Mouse (Mus musculus) kidney, adult 18-20 months (tissue): ENCODE results near the gene Mast3.
"Not testable (repeated sequence)": the region's sequence is repeated elsewhere in the genome, so short reads cannot be mapped to it uniquely, and the experiment has no call there.

Experiments used
- DNase-seq: peaks from one replicate; pipeline ENCODE4 v3.0.0; 2021

Gene Mast3

DNA sequence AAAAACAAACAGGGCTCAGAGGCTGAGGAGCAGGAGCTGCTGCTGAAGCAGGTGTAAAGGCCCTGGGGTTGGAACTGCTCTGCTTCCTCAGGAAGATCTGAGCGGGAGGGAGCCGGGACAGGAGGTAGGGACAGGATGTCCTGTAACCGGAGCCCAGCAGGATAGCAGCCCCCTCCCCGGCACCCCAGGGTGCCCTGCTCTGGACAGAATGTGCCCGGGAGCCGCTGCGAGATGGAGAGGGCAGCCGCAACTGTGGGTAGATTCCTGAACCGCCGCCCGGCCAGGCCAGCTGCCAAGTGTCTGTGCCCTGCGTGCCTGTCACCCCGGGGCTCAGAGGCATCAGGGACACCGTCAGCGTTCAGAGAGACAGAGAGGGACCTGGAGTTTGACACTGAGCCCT is 28.7 kb upstream of the Mast3 start:
- peak; percentile 72 for DNase-seq

GRCm38 (mm10) chr8:70833018-70833482 is 28.2 kb upstream of the Mast3 start:
- DNase-seq, result peak; percentile 59

- DNase-seq, result peak; percentile 14
Observed at GRCm38 (mm10) chr8:70832371-70832770, 27.5 kb upstream of the Mast3 start.

DNA sequence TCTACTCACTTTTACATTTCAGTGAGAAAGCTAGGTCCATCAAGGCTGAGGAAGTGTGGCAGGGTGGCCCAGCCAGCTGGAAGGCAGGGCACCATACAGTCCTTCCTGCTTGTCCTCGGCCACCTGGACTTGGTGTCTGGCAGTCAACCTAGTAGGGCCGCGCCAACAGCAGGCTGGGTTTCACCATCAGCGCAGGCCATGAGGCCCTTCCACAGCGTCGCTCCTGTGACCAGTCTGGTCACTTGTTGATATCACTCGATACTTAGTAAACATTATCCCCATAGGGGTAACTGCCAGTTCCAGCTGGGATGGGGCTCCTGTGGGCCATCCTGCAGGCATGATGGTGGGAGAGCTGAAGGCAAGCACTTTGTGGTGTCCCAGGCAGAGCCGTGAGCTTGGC is 26.7 kb upstream of the Mast3 start:
- DNase-seq, result no peak

GRCm38 (mm10) chr8:70827796-70828195 is 22.9 kb upstream of the Mast3 start:
- no peak for DNase-seq

DNA sequence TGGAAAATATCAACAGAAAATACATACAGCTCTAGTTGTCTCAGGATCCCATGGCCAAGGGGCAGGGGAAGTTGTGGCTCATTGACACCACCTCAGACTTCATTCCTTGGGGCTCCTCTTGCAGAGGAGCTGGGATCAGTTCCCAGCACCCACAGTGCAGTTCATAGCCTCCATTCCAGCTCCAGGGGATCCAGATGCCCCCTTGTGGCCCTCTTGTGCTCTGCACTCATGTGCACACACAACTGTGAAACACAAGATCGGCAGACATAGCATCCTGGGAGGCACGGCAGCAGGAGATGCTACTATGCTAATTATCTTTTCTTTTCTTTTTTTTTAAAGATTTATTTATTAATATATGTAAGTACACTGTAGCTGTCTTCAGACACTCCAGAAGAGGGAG is 22.2 kb upstream of the Mast3 start:
- no peak for DNase-seq

DNA sequence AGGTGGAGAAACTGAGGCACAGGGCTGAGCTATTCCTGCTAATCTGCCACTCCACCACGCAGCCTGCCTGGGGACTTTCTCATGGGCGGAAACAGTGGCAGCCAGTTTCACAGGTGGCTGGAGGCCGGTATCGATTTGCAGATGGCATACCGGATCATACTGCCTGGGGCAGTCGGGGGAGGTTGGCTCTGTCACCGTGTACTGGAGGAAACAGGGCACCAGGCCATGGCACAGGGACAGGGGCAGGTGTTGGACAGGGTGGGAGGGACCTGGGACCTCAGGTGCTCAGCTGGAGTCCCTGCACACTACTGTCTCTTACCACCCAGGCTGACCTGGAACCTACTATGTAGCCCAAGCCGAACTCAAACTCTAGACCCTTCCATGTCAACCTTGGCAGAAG is 21.0 kb upstream of the Mast3 start:
- no peak for DNase-seq

DNA sequence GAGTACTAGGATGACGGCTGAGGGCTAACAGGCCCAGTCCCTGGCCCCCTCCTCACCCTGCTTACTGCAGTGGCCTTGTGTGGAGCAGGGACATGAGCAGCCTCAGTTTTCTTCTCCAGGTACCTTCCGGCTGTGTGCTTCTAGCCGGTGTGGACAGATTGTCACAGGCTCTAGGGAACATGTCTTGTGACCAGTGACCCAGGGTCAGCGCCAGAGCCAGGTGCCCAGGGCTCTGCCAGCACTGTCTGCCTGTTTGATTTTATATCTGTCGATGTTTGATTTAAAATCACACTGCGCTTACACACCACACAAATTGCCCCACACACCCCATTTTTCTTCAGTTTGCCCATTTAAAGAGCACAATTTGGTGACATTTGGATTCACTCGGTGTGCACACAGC is 18.9 kb upstream of the Mast3 start:
- DNase-seq, result no peak

- not testable (repeated sequence) for DNase-seq
Observed at GRCm38 (mm10) chr8:70822594-70822993, 17.7 kb upstream of the Mast3 start.

- DNase-seq, result no peak
Observed at GRCm38 (mm10) chr8:70821992-70822391, 17.1 kb upstream of the Mast3 start.

DNA sequence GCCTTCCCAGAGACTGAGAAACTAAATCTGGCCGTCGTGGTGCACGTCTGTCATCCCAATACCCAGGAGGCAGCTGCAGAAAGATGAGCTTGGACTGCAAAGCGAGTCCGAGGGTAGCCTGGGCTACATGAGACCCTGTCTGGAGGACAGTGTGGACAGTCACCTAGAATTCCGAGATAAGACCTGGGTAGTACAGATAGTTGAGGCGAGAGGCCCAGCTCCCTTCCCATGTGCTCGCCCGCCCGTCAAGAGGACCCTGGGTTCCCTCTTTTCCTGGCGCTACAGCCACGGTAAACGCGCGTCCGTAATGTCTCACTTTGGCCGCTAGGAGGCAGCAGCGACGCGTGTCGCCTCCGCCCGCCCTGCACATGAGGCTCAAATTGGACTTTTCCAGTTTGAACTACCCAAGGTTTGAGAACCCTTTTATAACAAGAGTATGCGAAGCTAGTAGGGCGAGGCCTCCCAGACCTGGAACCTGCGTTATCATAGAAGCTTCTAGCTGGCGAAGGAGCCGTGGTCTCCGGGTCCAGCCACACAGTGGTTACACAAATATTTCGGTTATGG is 16.6 kb upstream of the Mast3 start:
- peak; percentile 79 for DNase-seq

DNA sequence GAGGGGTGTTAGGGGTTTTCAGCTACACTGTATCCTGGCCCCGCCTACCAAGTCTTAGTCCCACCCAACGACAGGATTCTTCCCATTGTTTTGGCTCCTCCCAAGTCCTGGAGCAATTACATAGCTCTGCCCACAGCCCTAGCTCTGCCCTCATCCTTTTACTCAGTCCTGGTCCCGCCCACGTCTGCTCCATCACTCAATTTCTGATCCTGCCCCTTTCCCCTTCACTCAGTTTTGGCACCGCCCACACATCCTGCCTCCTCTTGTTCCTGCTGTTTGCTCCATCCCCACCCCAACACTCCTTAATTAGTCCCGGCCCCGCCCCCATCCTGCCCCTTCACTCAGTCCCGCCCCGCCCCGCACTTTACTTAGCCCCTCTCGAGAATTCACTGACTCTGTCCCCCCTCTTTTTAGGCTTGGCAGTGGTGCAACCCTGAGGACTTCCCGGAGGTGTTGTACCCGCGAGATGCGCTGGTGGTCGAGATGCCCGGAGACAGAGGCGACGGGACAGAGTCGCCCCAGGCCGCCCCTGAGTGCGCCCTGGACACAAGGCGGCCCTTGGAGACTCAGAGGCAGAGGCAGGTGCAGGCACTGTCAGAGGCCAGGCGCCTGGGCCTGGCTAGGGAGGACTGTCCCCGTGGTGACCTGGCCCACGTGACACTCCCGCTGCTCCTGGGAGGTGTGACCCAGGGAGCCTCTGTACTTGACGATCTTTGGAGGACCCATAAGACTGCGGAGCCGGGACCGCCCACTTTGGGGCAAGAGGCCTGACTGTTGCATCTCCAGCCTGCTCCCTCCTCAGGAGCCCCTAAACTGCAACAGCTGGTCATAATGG is 15.5 kb upstream of the Mast3 start:
- peak; percentile 70 for DNase-seq

GRCm38 (mm10) chr8:70816679-70817078 is 11.8 kb upstream of the Mast3 start:
- peak; percentile 70 for DNase-seq

DNA sequence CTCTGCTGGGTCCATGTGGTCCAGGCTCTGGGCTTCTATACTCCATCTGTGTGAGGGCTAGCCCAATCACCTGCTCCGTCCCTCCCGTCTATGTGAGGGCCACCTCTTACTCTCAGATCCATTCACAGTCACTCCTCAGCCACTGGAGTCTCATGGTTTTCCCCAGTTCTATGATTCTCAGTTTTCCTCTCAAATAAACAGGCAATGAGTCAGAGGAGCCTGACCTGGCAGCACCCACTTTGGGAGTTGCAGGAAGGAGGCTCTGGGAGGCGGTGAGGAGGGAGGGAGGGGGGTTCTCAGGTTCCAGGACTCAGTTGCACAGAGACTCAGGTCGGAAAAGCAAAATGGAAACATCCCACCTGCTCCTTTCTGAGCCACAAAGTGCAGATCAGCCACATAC is 8.0 kb upstream of the Mast3 start:
- no peak for DNase-seq

DNA sequence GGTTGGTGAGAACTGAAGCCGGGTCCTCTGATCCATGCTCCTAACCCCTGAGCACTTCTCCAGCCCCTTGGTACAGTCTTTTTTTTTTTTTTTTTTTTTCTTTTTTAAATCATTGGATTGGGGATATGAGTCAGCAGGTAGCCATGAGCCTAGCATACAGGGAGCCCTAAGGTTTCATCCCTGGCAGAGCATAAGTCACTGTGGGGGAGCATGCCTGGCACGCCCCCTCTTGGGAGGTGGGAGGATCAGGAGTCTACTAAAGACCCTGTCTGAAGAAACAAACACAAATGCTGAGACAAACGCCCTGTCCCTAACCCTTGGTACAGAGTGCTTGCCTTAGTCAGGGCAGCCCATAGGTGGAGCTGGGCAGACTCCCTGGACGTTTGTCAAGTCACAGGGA is 7.2 kb upstream of the Mast3 start:
- no peak for DNase-seq

GRCm38 (mm10) chr8:70810962-70811680 is 6.3 kb upstream of the Mast3 start:
- no peak for DNase-seq

DNA sequence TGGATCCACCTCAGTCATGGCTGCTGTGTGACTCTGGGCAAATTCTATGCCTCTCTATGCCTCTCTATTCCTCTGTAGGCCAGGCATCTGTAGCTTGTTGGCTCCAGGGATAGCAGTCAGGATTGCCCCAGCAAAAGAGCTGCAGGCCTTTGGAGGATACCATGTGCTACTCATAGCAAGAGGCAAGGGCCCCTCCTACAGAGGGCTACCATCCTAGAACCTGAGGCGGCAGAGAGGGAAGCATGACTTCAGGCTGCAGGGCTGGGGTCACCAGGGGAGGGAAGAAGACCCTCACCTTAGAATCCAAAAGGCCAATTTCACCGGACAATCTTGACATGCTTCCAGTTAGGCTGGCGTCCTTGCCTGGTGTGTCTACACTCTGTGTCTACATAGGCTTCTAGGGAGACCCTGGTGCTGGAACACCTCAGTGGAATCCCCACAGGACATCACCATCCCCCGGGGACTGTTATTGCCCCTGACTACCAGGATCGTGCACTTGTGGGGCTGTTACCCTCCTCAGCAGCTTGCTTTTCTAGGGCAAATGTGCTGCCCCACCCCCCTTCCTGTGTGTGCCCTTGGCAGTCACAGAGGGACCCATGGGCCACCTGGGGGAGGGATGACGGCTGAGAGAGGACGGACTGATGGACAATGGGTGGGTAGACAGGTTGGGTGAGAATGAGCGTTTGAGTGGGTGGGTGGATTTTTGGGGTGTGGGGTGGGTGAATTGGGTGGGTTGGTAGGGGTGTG is 4.3 kb upstream of the Mast3 start:
- DNase-seq, result no peak

- DNase-seq, result no peak
Observed at GRCm38 (mm10) chr8:70808239-70808638, 3.4 kb upstream of the Mast3 start, which contains the start of gene Il12rb1. Il12rb1 (plus strand) TSS chr8:70808449.

DNA sequence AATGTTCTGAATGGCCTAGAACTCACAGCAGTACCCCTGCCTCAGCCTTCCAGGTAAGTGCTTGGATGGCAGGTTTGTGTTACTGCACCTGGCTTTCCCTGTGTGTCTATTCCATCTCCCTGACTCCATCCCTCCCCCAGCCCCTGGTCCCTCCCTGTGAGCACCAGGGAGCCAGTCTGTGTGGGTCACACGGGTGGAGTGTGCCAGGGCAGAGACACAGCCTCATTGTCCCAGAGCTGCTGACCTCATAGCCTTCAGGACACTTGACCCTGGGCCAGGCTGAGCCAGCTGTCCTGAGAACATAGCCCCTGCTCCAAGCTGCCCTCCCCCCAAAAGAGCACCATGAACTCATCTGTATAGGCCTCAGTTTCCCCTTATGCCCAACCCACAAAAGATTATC is 2.5 kb upstream of the Mast3 start:
- DNase-seq, result no peak

- DNase-seq, result no peak
Observed at GRCm38 (mm10) chr8:70806541-70806940, 1.7 kb upstream of the Mast3 start.

GRCm38 (mm10) chr8:70803761-70804480 is 933 bp downstream of the Mast3 start:
- peak; percentile 34 for DNase-seq

DNA sequence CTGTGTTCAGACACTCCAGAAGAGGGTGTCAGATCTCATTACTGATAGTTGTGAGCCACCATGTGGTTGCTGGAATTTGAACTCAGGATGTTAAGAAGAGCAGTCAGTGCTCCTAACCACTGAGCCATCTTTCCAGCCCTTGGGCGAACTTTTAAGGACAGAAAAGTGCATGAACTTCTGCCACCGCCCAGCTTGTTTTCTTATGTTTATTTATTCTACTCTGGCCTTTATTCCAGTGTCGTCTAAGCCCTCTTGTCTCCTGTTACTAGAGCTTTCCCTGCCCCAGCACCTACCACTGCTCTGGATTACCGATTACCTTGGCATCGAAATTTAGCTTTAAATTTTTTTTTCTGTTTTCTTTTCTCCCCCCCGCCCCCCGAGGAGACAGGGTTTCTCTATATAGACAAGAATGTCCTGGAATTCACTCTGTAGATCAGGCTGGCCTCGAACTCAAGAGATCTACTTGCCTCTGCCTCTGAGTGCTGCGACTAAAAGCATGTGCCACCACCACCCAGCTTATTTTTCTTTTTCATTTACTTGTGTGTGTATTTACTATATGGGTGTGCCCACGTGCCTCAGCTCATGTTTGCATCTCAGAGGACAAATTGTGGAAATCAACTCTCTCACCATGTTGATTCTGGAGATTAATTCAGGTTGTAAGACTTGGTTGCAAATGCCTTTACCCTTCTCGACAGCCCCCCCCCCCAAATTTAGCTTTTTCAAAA is 1.9 kb downstream of the Mast3 start:
- DNase-seq, result no peak
